Mouse (Mus musculus) olfactory bulb, adult 2 months (tissue): Measurements from ENCODE around the gene Bdp1.

Experiments used
- CTCF ChIP-seq: fragments of 200-500 bp; IDR thresholded peaks from 2 replicates; pipeline ENCODE4 v1.5.1; 2012; ENCODE audit warnings: low read depth, mild to moderate bottlenecking, low read length, moderate library complexity; ENCODE audit not compliant: insufficient read depth
- POLR2A ChIP-seq: fragments of 200-500 bp; IDR thresholded peaks from 2 replicates; pipeline ENCODE4 v1.6.1; 2012; ENCODE audit warnings: mild to moderate bottlenecking, low read depth, low read length, moderate library complexity; ENCODE audit not compliant: insufficient read depth

DNA sequence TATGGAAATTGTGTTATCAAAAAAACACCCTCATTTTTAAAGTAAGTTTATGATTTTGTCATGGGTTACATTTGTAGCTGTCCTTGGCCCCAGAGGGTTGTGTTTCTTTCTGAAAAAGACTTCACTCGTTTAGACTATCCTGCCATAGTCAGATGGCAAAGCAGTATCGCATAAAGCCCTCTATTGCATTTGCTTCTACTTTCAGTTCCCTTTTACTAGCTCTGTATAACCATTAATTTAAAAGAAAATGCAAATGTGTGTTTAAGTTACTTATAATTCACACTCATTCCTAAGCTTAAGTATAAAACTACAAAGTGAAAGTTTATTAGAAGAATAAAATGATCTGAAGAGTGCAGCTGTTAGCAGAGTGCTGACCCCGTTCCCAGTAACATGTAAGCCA, 104.8 kb downstream of the Bdp1 start:
- TF ChIP-seq POLR2A (no peak), CTCF (no peak)
